Mouse (Mus musculus) forebrain, embryonic 14.5 days (tissue): Measurements from ENCODE around the gene Atp6v1a. TPM values are rescaled to one million over a fixed set of nuclear protein-coding genes. Genes with fewer than 3 reads are reported as not detected.

Source experiments
- ATAC-seq: fragments of 200-750 bp; cut with Nextera tagmentation; 2 replicates; pipeline ENCODE4 v1.8.0; 2017; ENCODE audit warnings: mild to moderate bottlenecking, moderate library complexity
- DNase-seq: peaks from one replicate; pipeline ENCODE4 v3.0.0-alpha.2; 2015; ENCODE audit warnings: low spot score
- H3K27ac ChIP-seq: fragments of 300-500 bp; sonication (generic); 2 replicates; pipeline ENCODE4 v1.5.1; 2014; ENCODE audit warnings: low read depth, mild to moderate bottlenecking, control low read depth, low read length, moderate library complexity
- H3K27me3 ChIP-seq: fragments of 300-500 bp; sonication (generic); replicated peaks from 2 replicates; pipeline ENCODE4 v1.6.1; 2014; ENCODE audit warnings: low read length, control low read depth, mixed read lengths; ENCODE audit not compliant: control insufficient read depth, insufficient read depth
- H3K36me3 ChIP-seq: fragments of 300-500 bp; sonication (generic); 2 replicates; pipeline ENCODE4 v1.6.1; 2014; ENCODE audit warnings: low read length, control low read depth; ENCODE audit not compliant: control insufficient read depth, insufficient read depth
- H3K4me1 ChIP-seq: fragments of 300-500 bp; sonication (generic); 2 replicates; pipeline ENCODE4 v1.6.1; 2014; ENCODE audit warnings: antibody characterized with exemption, low read length, control low read depth; ENCODE audit not compliant: control insufficient read depth, insufficient read depth
- H3K4me2 ChIP-seq: fragments of 300-500 bp; sonication (generic); 2 replicates; pipeline ENCODE4 v1.6.1; 2014; ENCODE audit warnings: mild to moderate bottlenecking, control low read depth, low read length
- H3K4me3 ChIP-seq: fragments of 300-500 bp; sonication (generic); 2 replicates; pipeline ENCODE4 v1.5.1; 2014; ENCODE audit warnings: low read depth, low read length, control low read depth
- H3K9ac ChIP-seq: fragments of 300-500 bp; sonication (generic); 2 replicates; pipeline ENCODE4 v1.6.1; 2014; ENCODE audit warnings: mild to moderate bottlenecking, low read length, control low read depth, moderate library complexity
- H3K9me3 ChIP-seq: fragments of 300-500 bp; sonication (generic); replicated peaks from 2 replicates; pipeline ENCODE4 v1.6.1; 2016; ENCODE audit warnings: low read length, control low read depth, mixed read lengths; ENCODE audit not compliant: control insufficient read depth
- WGBS: fragments of 180-500 bp; shearing (Covaris S2); extraction: QIAGEN DNeasy Blood & Tissue Kit; methylation state at CpG from one replicate; pipeline ENCODE4 v1.1.7; 2014; 5-methylcytosine and 5-hydroxymethylcytosine counted together
- polyA plus RNA-seq: library from polyadenylated mRNA; unstranded; fragments of >200 nt; fragmentation: Nextera tagmentation; extraction: Ambion mirVana; gene quantifications from 2 replicates; pipeline ENCODE4 v1.2.1, GENCODE M21; 2014

The Atp6v1a gene
- polyA plus RNA-seq, 1 experiment from 2014 or later: 125 TPM

DNA sequence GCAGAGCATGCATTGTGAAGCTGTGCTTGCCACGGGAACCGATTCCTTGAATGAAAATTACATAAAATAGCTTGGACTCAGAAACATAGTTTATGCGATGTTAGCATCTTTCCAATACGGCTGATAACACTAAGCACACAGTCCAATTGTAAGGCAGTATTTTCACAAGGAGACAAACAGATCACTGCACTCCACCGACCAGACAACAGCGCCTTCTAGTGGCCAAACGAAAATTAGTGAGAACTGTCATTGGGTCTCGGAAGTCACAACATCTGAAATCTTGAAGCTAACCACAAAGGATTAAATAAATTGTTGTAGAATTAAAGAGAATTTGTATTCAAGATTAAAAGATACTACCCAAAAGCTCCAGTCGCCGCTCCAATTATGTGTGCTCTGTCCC is 80.8 kb downstream of the Atp6v1a start:
- Histone ChIP-seq H3K4me3 (no peak overlapping the region), H3K27me3 (no peaks in the 10 kb centered on the region), H3K9ac (no peak overlapping the region), H3K4me2 (no peak overlapping the region), H3K36me3 (no peaks in the 10 kb centered on the region), H3K27ac (no peak overlapping the region), H3K4me1 (no peaks in the 10 kb centered on the region), H3K9me3 (no peaks in the 10 kb centered on the region)
- 29% methylated on average over 10 of the region's 10 CpGs for WGBS
- ATAC-seq (0 out of 2 replicates have a peak, but pooled peaks have one; percentile 28), DNase-seq (peak; percentile 81)

GRCm38 (mm10) chr16:44055766-44056165 is 83.7 kb downstream of the Atp6v1a start:
- no peaks in the 10 kb centered on the region for H3K27me3 ChIP-seq
- H3K4me2 ChIP-seq: no peak overlapping the region
- 62% methylated on average over 8 of the region's 8 CpGs for WGBS
- H3K36me3 ChIP-seq: no peaks in the 10 kb centered on the region
- no peak overlapping the region for H3K9ac ChIP-seq
- no peaks in the 10 kb centered on the region for H3K9me3 ChIP-seq
- DNase-seq (no peak), ATAC-seq (no peak)
- H3K27ac ChIP-seq: no peak overlapping the region
- no peak overlapping the region for H3K4me3 ChIP-seq
- H3K4me1 ChIP-seq: no peaks in the 10 kb centered on the region

DNA sequence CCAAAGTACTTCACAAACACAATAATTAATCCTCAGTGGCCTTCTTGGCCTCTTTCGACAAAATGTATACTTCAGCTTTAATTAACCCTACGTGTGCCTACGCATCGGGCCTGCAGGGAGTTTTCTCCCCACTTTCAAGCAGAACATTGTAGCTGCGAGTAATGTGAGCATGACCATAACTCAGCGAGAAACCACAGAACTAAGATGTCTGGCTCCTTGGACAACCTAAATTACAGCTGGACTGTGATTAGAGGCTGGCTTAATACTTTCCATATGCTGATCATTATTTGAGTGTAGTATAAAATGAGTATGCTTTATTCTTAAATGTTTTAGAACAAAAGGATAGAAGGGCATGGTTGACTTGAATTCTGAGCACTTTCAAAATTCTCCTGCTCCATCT is 86.2 kb downstream of the Atp6v1a start:
- ATAC-seq: no peak
- H3K9me3 ChIP-seq: no peaks in the 10 kb centered on the region
- no peak overlapping the region for H3K4me3 ChIP-seq
- H3K4me2 ChIP-seq: no peak overlapping the region
- no peaks in the 10 kb centered on the region for H3K4me1 ChIP-seq
- no peak for DNase-seq
- no peaks in the 10 kb centered on the region for H3K36me3 ChIP-seq
- H3K27me3 ChIP-seq: no peaks in the 10 kb centered on the region
- H3K9ac ChIP-seq: no peak overlapping the region
- H3K27ac ChIP-seq: no peak overlapping the region
- 76% methylated on average over 6 of the region's 6 CpGs for WGBS

DNA sequence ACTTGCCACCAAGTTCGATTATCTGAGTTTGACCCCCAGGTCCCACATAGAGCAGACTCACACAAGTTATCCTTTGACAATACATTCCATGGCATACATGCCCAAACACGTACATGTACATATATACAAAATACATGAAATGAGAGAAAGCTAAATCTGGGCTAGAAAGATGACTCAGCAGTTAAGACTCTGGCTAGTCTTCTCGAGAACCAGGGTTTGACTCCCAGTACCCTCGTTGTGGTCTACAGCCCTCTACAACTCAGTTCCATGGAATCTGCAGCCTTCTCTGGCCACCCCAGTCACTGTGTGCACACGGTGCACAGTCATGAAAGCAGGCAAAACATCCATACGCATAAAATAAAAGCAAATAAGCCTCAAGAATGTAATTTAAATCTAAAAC is 87.1 kb downstream of the Atp6v1a start:
- H3K4me3 ChIP-seq: no peak overlapping the region
- H3K9ac ChIP-seq: no peak overlapping the region
- H3K4me1 ChIP-seq: no peaks in the 10 kb centered on the region
- no peaks in the 10 kb centered on the region for H3K36me3 ChIP-seq
- WGBS: 90% methylated on average over 6 of the region's 6 CpGs
- no peaks in the 10 kb centered on the region for H3K27me3 ChIP-seq
- no peak overlapping the region for H3K27ac ChIP-seq
- DNase-seq: no peak
- no peak for ATAC-seq
- no peaks in the 10 kb centered on the region for H3K9me3 ChIP-seq
- no peak overlapping the region for H3K4me2 ChIP-seq

DNA sequence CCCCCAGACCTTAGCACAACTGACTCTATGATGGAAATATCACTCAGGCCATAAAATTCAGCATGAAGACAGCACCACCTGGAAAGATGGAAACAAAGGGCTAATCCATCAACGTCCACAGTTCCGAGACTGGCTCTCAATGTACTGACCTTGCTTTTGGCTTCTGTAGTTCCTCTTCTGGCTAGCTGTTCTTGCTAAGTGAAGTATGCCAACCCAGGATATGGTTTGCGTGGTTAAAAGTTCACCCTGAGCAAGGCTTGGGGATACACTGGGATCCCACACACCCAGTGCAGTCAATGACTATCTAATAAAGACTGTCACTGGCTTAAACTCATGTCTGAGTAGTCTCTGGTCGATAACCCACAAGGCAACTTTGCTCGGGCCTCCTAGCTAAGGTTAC is 89.4 kb downstream of the Atp6v1a start:
- H3K9me3 ChIP-seq: no peaks in the 10 kb centered on the region
- H3K4me2 ChIP-seq: no peak overlapping the region
- ATAC-seq (no peak), DNase-seq (no peak)
- no peak overlapping the region for H3K27ac ChIP-seq
- no peaks in the 10 kb centered on the region for H3K36me3 ChIP-seq
- H3K4me3 ChIP-seq: no peak overlapping the region
- WGBS: 88% methylated on average over 5 of the region's 5 CpGs
- H3K4me1 ChIP-seq: no peaks in the 10 kb centered on the region
- no peaks in the 10 kb centered on the region for H3K27me3 ChIP-seq
- H3K9ac ChIP-seq: no peak overlapping the region

GRCm38 (mm10) chr16:44039112-44039511 is 100.4 kb downstream of the Atp6v1a start:
- DNase-seq (no peak), ATAC-seq (no peak)
- 86% methylated on average over 4 of the region's 4 CpGs for WGBS

More at GRCm38 (mm10) chr16:44039112-44039511, 100.4 kb downstream of the Atp6v1a start:
- Histone ChIP-seq H3K27ac (no peak overlapping the region), H3K4me3 (no peak overlapping the region), H3K9me3 (no peaks in the 10 kb centered on the region), H3K9ac (no peak overlapping the region), H3K36me3 (no peaks in the 10 kb centered on the region), H3K4me1 (no peaks in the 10 kb centered on the region), H3K27me3 (no peaks in the 10 kb centered on the region), H3K4me2 (no peak overlapping the region)

Other genes with a start within 250 kb of the Atp6v1a start
- gene Ccdc191, start 249.9 kb downstream of the Atp6v1a start, polyA plus RNA-seq: 6.6 and 6.7 TPM in 2 replicates
- 27.7 and 32.7 TPM in 2 replicates for gene Qtrt2, start 212.9 kb downstream of the Atp6v1a start, polyA plus RNA-seq
- gene Zdhhc23, start 159.9 kb downstream of the Atp6v1a start, polyA plus RNA-seq: 1.3 and 2.4 TPM in 2 replicates
- 2.1 and 2.3 TPM in 2 replicates for gene Gramd1c, start 76.4 kb downstream of the Atp6v1a start, polyA plus RNA-seq
- gene Naa50, start 125 bp upstream of the Atp6v1a start, polyA plus RNA-seq: 39.6 and 44.8 TPM in 2 replicates
- gene Usf3, start 33.5 kb upstream of the Atp6v1a start, polyA plus RNA-seq: 4.3 and 4.6 TPM in 2 replicates
- gene Sidt1, start 193.5 kb upstream of the Atp6v1a start, polyA plus RNA-seq: 3.9 and 8.6 TPM in 2 replicates
- gene Spice1, start 207.4 kb upstream of the Atp6v1a start, polyA plus RNA-seq: 21.2 TPM in 2 replicates